Mouse (Mus musculus) mammary gland, adult 2 months (tissue): Measurements from ENCODE around the gene Zfp639. TPM values are rescaled to one million over a fixed set of nuclear protein-coding genes. Genes with fewer than 3 reads are reported as not detected.

Source experiments
- polyA plus RNA-seq: library from polyadenylated mRNA; depleted of rRNA; stranded (reverse); fragments of >200 nt; gene quantifications from 2 replicates; pipeline ENCODE4 v1.2.3, GENCODE M21; 2012; ENCODE audit warnings: low replicate concordance; rRNA removed

Zfp639 gene
- 18.3 and 32.3 TPM in 2 replicates for polyA plus RNA-seq

GRCm38 (mm10) chr3:32509496-32510374 lies at the start of gene Zfp639:
Zfp639 (plus strand) TSS chr3:32510259.

GRCm38 (mm10) chr3:32492097-32493090 lies 17.7 kb upstream of the Zfp639 start, which contains the start of gene Kcnmb3:
Kcnmb3 (minus strand) TSS chr3:32492231.

DNA sequence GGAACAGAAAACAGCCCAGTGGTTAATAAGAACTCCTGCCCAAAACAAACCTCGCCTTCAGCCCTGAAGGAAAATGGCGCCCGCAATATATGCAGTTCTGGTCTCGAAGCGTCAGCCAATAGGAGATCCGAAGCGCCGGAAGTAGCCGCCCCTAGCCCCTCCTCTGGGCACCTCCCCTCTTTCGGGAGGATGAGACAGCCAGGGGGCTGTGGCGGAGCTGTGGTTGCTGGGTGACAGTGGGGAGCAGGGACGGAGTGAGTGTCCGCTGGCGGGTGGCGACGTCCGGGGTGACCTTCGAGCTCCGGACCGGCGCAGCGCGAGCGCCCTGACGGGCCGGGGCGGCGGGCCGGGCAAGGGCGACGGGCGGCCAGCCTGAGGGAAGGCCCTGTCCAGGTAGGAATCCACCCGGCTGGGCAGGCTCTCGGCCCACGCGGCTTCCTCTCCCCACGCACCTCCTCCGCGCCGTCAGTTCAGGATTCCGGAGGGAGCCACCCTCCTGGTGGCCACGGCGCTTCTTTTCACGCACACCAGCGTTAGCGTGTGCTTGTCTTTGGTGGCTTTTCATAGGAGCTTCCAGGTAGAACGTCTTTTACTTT lies 19.3 kb downstream of the Zfp639 start, which contains the start of gene Mfn1:
Mfn1 (plus strand) TSS at position 163 of the 596 bp plus-strand sequence.

Other genes with a start within 250 kb of the Zfp639 start
- gene Zmat3, start 144.2 kb upstream of the Zfp639 start, polyA plus RNA-seq: 9.7 and 10.3 TPM in 2 replicates
- gene Pik3ca, start 112.6 kb upstream of the Zfp639 start, polyA plus RNA-seq: 3.4 and 9.5 TPM in 2 replicates
- gene Kcnmb3, start 18.0 kb upstream of the Zfp639 start, polyA plus RNA-seq: 0.10 TPM in 1 of 2 replicates, not detected in the other
- 5.9 and 19.4 TPM in 2 replicates for gene Mfn1, start 19.2 kb downstream of the Zfp639 start, polyA plus RNA-seq
- 25.3 and 55.8 TPM in 2 replicates for gene Gnb4, start 106.3 kb downstream of the Zfp639 start, polyA plus RNA-seq
- gene Actl6a, start 196.0 kb downstream of the Zfp639 start, polyA plus RNA-seq: 12.4 and 16.5 TPM in 2 replicates
- gene Ndufb5, start 226.7 kb downstream of the Zfp639 start, polyA plus RNA-seq: 212 and 407 TPM in 2 replicates
- gene Mrpl47, start 227.3 kb downstream of the Zfp639 start, polyA plus RNA-seq: 1.5 and 4.4 TPM in 2 replicates